Mouse (Mus musculus): ENCODE measurements around the gene Them7.

DNA sequence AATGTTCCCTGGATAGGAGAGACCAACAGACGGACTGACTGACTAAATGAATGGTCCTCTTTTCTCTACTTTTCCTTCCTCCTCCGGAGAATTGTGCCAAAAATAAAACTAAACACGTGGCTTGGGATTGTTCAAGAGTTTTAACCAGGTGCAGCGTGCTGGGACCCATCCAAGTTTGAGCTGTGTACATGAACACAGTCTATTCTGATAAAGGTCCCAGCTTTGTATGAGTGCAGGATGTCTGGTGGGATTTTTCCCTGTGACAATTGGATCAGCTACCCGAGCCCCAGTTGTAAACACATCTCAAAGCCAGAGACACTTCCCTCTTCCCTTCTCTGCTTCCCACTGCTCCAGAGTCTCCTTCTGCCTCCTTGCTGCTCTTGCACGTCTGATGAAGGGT is 10.2 kb downstream of the Them7 start:
- no peak for TF ChIP-seq CTCF (IDR thresholded peaks at IDR 0.05; ENCODE audit: insufficient read depth, low read depth, low read length)
- TF ChIP-seq POLR2A (IDR thresholded peaks at IDR 0.05; ENCODE audit: insufficient read depth, low read depth, low read length), result no peak

Measured in olfactory bulb, adult 2 months (tissue).